10 mouse cellular contexts compared by ENCODE assay signal in the genomic region with DNA sequence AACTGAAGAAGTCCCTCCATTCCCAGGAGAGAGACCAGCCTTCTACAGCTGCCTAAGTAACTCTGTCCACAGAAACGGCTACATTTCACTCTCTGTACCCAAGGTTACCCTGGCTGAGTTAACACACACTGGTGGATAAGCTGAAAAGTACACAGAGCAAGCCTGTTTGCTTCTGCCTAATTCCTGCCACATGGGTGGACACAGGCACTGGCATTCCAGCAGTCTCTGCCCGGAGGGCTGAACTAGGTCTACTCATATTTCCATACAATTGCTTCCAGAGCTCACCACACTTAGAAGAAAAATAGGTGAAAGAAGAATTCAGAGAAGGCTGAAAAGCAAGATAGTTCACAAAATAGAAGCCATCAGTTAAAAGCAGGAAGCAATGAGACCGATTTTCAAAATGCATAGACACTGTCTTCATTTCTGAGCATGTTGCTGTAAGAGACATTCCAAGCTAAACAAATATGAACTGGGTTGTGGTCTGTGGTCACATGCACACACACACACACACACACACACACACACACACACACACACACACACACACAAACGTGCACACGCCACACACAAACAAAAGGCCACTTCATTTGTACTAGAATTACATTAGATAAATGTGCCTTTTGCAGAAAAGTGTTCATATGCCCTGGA. TPM values are rescaled to one million over a fixed set of nuclear protein-coding genes. Genes with fewer than 3 reads are reported as not detected.
DNase-seq lines count a peak whose midpoint lies in the region; ATAC-seq and TF ChIP-seq lines count a peak whose summit lies in the region.
"Had no signal": no experiment of that assay in that cellular context is flagged by ENCODE, and none has a peak within 500 bp of the region (broad histone marks: within the 10 kb centered on the region; RNA-seq: fewer than 3 reads in every experiment).

No protein-coding gene starts in this region.

- DNase-seq in forebrain, embryonic 11.5 days (ENCODE audit: low spot score), result peak; percentile 63
- DNase-seq in forebrain, embryonic 14.5 days (ENCODE audit: low spot score), result no peak
- DNase-seq in 3T3-L1 (ENCODE audit: low read depth, low spot score), result peak; percentile 85
- peak; percentile 43 for DNase-seq in fat pad, adult 2 months (ENCODE audit: extremely low read depth, low read depth, low spot score)
- peak; percentile 67 for DNase-seq in limb, embryonic 14.5 days (ENCODE audit: low spot score)
- DNase-seq in frontal cortex, postnatal 36 days (ENCODE audit: low spot score in 2 of 2), result no peak
- DNase-seq in spleen, adult 12 weeks (ENCODE audit: low spot score), result no peak
- DNase-seq in layer of hippocampus, adult 9-10 months (ENCODE audit: low spot score), result no peak
- DNase-seq: B cell, adult 2 months; heart, postnatal 14 days had no signal

- H3K9ac ChIP-seq in forebrain, embryonic 11.5 days (ENCODE audit: low read length), result no peak overlapping the region
- no peak overlapping the region for H3K9ac ChIP-seq in forebrain, embryonic 14.5 days (ENCODE audit: low read length)
- H3K9ac ChIP-seq in limb, embryonic 14.5 days (ENCODE audit: low read depth, low read length, severe bottlenecking), result no peak overlapping the region

- 53% methylated on average over 5 of the region's 5 CpGs for WGBS in forebrain, embryonic 11.5 days
- WGBS in forebrain, embryonic 14.5 days, result 71% methylated on average over 5 of the region's 5 CpGs
- WGBS in limb, embryonic 14.5 days, result 39% methylated on average over 5 of the region's 5 CpGs

- H3K9me3 ChIP-seq in forebrain, embryonic 11.5 days (ENCODE audit: control insufficient read depth, low read length), result no peaks in the 10 kb centered on the region
- no peaks in the 10 kb centered on the region for H3K9me3 ChIP-seq in forebrain, embryonic 14.5 days (replicated peaks; ENCODE audit: control insufficient read depth, low read length)
- H3K9me3 ChIP-seq in limb, embryonic 14.5 days (ENCODE audit: control insufficient read depth, low read length), result no peaks in the 10 kb centered on the region

- H3K27me3 ChIP-seq in forebrain, embryonic 11.5 days (ENCODE audit: control insufficient read depth, insufficient read depth, low read length), result no peaks in the 10 kb centered on the region
- no peaks in the 10 kb centered on the region for H3K27me3 ChIP-seq in forebrain, embryonic 14.5 days (replicated peaks; ENCODE audit: control insufficient read depth, insufficient read depth, low read length)
- no peaks in the 10 kb centered on the region for H3K27me3 ChIP-seq in limb, embryonic 14.5 days (ENCODE audit: control insufficient read depth, insufficient read depth, low read length)

- TF ChIP-seq POLR2A in limb, embryonic 14.5 days (IDR thresholded peaks at IDR 0.05; ENCODE audit: borderline replicate concordance, extremely low read depth, insufficient read depth, insufficient read length), result no peak

- no peaks in the 10 kb centered on the region for H3K36me3 ChIP-seq in forebrain, embryonic 11.5 days (ENCODE audit: control insufficient read depth, insufficient read depth, low read length)
- H3K36me3 ChIP-seq in forebrain, embryonic 14.5 days (ENCODE audit: control insufficient read depth, insufficient read depth, low read length), result no peaks in the 10 kb centered on the region
- H3K36me3 ChIP-seq in limb, embryonic 14.5 days (ENCODE audit: control insufficient read depth, insufficient read depth, low read length), result no peaks in the 10 kb centered on the region

- H3K4me2 ChIP-seq in forebrain, embryonic 11.5 days (ENCODE audit: low read depth, low read length, severe bottlenecking), result no peak overlapping the region
- H3K4me2 ChIP-seq in forebrain, embryonic 14.5 days (ENCODE audit: low read length), result no peak overlapping the region
- H3K4me2 ChIP-seq in limb, embryonic 14.5 days (replicated peaks; ENCODE audit: low read depth, low read length, severe bottlenecking), result no peak overlapping the region

- no peaks in the 10 kb centered on the region for H3K4me1 ChIP-seq in forebrain, embryonic 11.5 days (replicated peaks; ENCODE audit: control insufficient read depth, insufficient read depth, low read length)
- no peaks in the 10 kb centered on the region for H3K4me1 ChIP-seq in forebrain, embryonic 14.5 days (ENCODE audit: control insufficient read depth, insufficient read depth, low read length)
- H3K4me1 ChIP-seq in limb, embryonic 14.5 days (ENCODE audit: control insufficient read depth, insufficient read depth, low read length), result peaks cover 8% of the 10 kb centered on the region

- peak; percentile 64; the same call in 1 of the 2 replicates for ATAC-seq in forebrain, embryonic 11.5 days (replicated peaks; ENCODE audit: low FRiP score)
- no peak for ATAC-seq in forebrain, embryonic 14.5 days
- ATAC-seq in limb, embryonic 14.5 days (ENCODE audit: low FRiP score, low read depth), result peak; percentile 82

- no peak overlapping the region for H3K4me3 ChIP-seq in forebrain, embryonic 11.5 days (ENCODE audit: low read depth, low read length)
- no peak overlapping the region for H3K4me3 ChIP-seq in forebrain, embryonic 14.5 days (ENCODE audit: low read depth, low read length)
- H3K4me3 ChIP-seq in limb, embryonic 14.5 days (replicated peaks; ENCODE audit: low read length), result no peak overlapping the region

- no peak overlapping the region for H3K27ac ChIP-seq in forebrain, embryonic 11.5 days (ENCODE audit: low read depth, low read length)
- H3K27ac ChIP-seq in forebrain, embryonic 14.5 days (ENCODE audit: low read depth, low read length), result no peak overlapping the region
- peak overlapping the region; percentile 21 for H3K27ac ChIP-seq in limb, embryonic 14.5 days (replicated peaks; ENCODE audit: low read depth, low read length)

RNA-seq across cellular contexts. Expression of a gene that starts 16.5 kb away (rescaled TPM):
- 50.1 and 50.4 TPM in 2 replicates for polyA plus RNA-seq in forebrain, embryonic 11.5 days (2014; fragmentation: Nextera tagmentation; extraction: Ambion mirVana)
- polyA plus RNA-seq in forebrain, embryonic 14.5 days (2014; fragmentation: Nextera tagmentation; extraction: Ambion mirVana), result 114 and 139 TPM in 2 replicates
- 10.7 and 12.2 TPM in 2 replicates for polyA plus RNA-seq in limb, embryonic 14.5 days (2012; rRNA removed)
- polyA plus RNA-seq in limb, embryonic 14.5 days (2014; fragmentation: Nextera tagmentation; extraction: Ambion mirVana), result 23.9 and 24.0 TPM in 2 replicates

Comparison
In these comparisons a context has a peak if more than half of its experiments do, and no peak if none do; other contexts are left out.
1. DNase-seq: peak in forebrain, embryonic 11.5 days (single experiment), 3T3-L1 (single experiment), fat pad, adult 2 months (single experiment) and limb, embryonic 14.5 days (single experiment); none in forebrain, embryonic 14.5 days (single experiment), frontal cortex, postnatal 36 days (0 of 2), spleen, adult 12 weeks (single experiment) and layer of hippocampus, adult 9-10 months (single experiment).